Mouse (Mus musculus): ENCODE measurements around the gene Ric1.

Gene Ric1

GRCm38 (mm10) chr19:29521637-29522435 lies at the start of gene Ric1:
Ric1 (plus strand) TSS chr19:29522282.
- peak; percentile 89 for DNase-seq

- no peak for DNase-seq
Measured at GRCm38 (mm10) chr19:29472424-29472823, 49.7 kb upstream of the Ric1 start.

- no peak for DNase-seq
Measured at GRCm38 (mm10) chr19:29472946-29473345, 49.1 kb upstream of the Ric1 start.

GRCm38 (mm10) chr19:29474803-29475202 lies 47.3 kb upstream of the Ric1 start:
- no peak for DNase-seq

GRCm38 (mm10) chr19:29475210-29475620 lies 46.9 kb upstream of the Ric1 start:
- no peak for DNase-seq

GRCm38 (mm10) chr19:29478598-29478997 lies 43.5 kb upstream of the Ric1 start:
- no peak for DNase-seq

GRCm38 (mm10) chr19:29481578-29481977 lies 40.5 kb upstream of the Ric1 start:
- DNase-seq: no peak

GRCm38 (mm10) chr19:29482148-29482547 lies 39.9 kb upstream of the Ric1 start:
- no peak for DNase-seq

- no peak for DNase-seq
Measured at GRCm38 (mm10) chr19:29482637-29483036, 39.4 kb upstream of the Ric1 start.

GRCm38 (mm10) chr19:29483386-29483785 lies 38.7 kb upstream of the Ric1 start:
- DNase-seq: no peak

GRCm38 (mm10) chr19:29484537-29484936 lies 37.5 kb upstream of the Ric1 start:
- DNase-seq: no peak

- DNase-seq: no peak
Measured at GRCm38 (mm10) chr19:29485257-29485948, 36.7 kb upstream of the Ric1 start.

- no peak for DNase-seq
Measured at GRCm38 (mm10) chr19:29486545-29487206, 35.4 kb upstream of the Ric1 start.

GRCm38 (mm10) chr19:29487326-29488072 lies 34.6 kb upstream of the Ric1 start:
- no peak for DNase-seq

GRCm38 (mm10) chr19:29488073-29488390 lies 34.0 kb upstream of the Ric1 start:
- DNase-seq: no peak

- DNase-seq: no peak
Measured at GRCm38 (mm10) chr19:29488420-29488819, 33.7 kb upstream of the Ric1 start.

GRCm38 (mm10) chr19:29489785-29490284 lies 32.2 kb upstream of the Ric1 start:
- DNase-seq: no peak

- no peak for DNase-seq
Measured at GRCm38 (mm10) chr19:29491467-29491866, 30.6 kb upstream of the Ric1 start.

GRCm38 (mm10) chr19:29494454-29494853 lies 27.6 kb upstream of the Ric1 start:
- no peak for DNase-seq

- DNase-seq: no peak
Measured at GRCm38 (mm10) chr19:29496001-29496597, 26.0 kb upstream of the Ric1 start.

GRCm38 (mm10) chr19:29496786-29497557 lies 25.1 kb upstream of the Ric1 start:
- DNase-seq: no peak

- DNase-seq: no peak
Measured at GRCm38 (mm10) chr19:29497874-29498273, 24.2 kb upstream of the Ric1 start.
